Mouse (Mus musculus) CH12F3 (cell line): Measurements from ENCODE around the gene Casc3.
"Not testable (repeated sequence)": the region's sequence is repeated elsewhere in the genome, so short reads cannot be mapped to it uniquely, and the experiment has no call there.

Experiments
- in situ Hi-C: fragments of 300-500 bp; cut with MboI; formaldehyde crosslinking; loops from 2 replicates; pipeline ENCODE4 v1.14.3; 2020; ENCODE audit warnings: low sequenced_read_pairs

The Casc3 gene

GRCm38 (mm10) chr11:98788550-98789218 lies 16.0 kb upstream of the Casc3 start:
- in situ Hi-C loops: loop anchor here (10.0 kb wide), 1 partner anchor 64 kb away; the partner anchor contains the start of gene Med24

DNA sequence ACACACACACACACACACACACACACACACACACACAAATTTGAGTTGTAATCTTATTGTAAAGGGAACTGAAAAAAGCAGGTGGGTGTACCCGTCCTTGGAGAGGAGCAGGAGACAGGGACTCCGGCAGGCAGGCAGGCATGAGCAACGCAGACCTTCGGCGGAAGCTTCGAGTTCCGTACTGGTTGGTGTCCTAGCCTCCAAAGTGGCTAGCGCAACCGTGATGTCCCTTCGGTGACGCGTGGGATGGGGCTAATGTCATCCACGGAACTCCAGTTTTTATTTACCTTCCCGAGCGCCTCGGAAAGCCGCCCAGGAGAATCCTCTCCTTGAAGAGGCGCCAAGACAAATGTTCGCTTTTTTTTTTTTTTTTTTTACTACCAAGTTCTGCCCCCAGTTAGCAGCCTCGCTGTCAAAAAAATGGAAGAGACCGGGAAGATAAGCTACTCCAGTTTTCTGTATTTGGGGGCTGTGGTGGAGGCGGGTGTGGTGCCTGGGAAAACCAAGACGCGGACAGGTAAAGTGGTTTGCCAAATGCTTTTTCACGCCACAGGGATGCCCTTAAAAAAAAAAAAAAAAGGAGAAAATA lies 15.4 kb upstream of the Casc3 start:
- in situ Hi-C loops: loop anchor here (10.0 kb wide), 1 partner anchor 65 kb away; the partner anchor contains the start of gene Med24

- in situ Hi-C loops: loop anchor here (10.0 kb wide), 1 partner anchor 65 kb away; the partner anchor contains the start of gene Med24
Measured at GRCm38 (mm10) chr11:98789824-98790223, 14.9 kb upstream of the Casc3 start.

GRCm38 (mm10) chr11:98790631-98791205 lies 14.0 kb upstream of the Casc3 start:
- in situ Hi-C loops: no loop called here

GRCm38 (mm10) chr11:98791448-98791847 lies 13.3 kb upstream of the Casc3 start:
- in situ Hi-C loops: no loop called here

- in situ Hi-C loops: no loop called here
Measured at GRCm38 (mm10) chr11:98792081-98792480, 12.6 kb upstream of the Casc3 start.

DNA sequence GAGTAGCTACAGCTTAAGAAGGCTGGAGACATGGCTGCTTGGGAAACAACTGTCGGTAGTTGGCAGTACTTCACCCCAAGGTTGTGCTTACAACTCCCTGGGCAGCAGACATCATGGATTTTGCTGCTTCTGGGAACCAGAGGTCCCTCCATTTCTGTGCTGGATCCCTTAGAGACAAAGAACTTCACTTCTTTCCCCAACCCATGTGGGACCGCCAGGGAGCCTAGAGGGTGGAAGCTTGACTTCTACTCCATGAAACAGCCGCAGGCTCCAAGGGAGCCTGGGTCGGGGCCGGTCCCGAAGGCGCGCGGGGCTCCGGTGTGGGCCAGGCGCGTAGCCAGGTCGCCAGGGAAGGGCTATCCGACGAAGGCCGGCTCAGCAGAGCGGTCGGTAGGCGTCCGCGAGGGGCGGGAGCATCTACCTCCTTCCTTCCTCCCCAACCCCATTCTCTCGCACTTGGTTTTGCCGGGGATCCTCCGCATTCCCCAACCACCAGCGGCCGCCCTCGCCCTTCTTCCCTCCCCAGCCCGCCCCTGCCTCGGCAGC lies 10.2 kb upstream of the Casc3 start:
- in situ Hi-C loops: no loop called here

- in situ Hi-C loops: no loop called here
Measured at GRCm38 (mm10) chr11:98795015-98795713, 9.5 kb upstream of the Casc3 start, which contains the start of gene Msl1. Gene Msl1, plus strand, starts transcription at chr11:98795516.

GRCm38 (mm10) chr11:98795714-98796514 lies 8.8 kb upstream of the Casc3 start:
- in situ Hi-C loops: no loop called here

DNA sequence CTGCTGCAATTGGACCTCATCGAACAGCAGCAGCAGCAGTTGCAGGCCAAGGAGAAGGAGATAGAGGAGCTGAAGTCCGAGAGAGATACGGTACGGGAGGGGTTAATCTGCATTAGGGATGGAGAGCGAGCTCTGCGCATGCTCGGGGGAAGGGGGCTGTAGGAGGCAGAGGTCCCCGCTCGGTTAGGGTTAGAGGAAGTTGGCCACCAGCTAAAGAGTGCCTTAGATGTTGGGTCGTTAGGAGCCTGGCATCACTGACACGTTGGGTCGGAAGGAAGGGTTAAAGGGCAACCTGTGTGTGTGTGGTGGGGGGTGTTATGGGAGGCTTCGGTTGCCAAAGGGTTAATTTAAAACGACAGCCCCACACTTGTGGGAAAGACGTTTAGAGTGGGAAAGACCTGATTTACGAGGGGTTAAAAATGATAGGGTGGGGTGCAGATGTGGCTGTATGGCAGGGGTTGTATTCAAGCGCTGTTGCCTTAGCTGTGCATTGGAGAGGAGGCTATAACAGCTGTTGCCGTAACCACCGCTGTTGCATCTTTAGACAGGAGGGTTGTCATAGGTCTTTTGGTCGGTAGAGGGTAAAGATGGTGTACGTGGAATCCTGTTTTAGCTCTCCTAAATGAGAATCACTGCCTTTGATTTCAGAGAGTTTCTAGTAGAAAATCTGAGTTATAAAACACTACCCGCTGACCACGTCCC lies 8.0 kb upstream of the Casc3 start:
- in situ Hi-C loops: no loop called here

DNA sequence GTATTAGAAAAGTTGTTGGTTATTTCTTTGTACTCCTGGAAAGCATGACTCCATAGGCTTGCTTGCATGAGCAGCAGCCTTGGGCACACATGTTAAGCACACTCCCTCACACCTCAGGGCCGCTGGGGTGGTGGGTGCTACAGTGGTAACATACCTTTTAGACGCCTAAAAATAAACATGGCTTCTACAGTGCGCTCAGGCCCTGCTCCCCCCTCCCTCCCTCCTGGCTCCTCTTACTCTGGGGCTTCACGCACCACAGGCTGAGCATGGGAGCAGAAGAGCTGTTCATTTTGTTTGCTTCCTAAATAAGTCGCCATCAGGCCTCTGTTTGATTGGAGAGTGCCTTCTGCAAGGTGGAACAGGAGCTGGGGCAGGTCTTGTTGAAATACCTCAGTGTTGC lies 7.4 kb upstream of the Casc3 start:
- in situ Hi-C loops: no loop called here

DNA sequence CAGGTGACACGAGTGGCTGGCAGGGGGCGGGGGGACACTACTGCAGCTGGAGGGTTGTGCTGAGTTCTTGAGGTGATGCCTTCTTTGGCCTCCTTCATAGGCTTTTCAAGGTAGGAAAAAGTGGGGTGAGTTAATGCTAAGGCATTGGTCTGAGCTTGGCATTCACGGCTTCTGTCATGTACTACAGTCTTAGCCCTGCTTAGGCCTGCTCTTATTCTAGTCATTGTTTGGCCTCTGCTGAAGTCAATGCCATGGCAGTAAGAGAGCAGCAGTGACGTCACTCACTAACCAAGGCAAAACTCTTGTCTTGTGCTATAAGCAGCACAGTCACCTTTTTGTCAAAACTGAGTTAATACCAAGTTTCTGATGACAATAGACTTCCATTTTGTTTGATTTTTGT lies 6.8 kb upstream of the Casc3 start:
- in situ Hi-C loops: no loop called here

- in situ Hi-C loops: no loop called here
Measured at GRCm38 (mm10) chr11:98808417-98808816, 3.7 kb downstream of the Casc3 start.

DNA sequence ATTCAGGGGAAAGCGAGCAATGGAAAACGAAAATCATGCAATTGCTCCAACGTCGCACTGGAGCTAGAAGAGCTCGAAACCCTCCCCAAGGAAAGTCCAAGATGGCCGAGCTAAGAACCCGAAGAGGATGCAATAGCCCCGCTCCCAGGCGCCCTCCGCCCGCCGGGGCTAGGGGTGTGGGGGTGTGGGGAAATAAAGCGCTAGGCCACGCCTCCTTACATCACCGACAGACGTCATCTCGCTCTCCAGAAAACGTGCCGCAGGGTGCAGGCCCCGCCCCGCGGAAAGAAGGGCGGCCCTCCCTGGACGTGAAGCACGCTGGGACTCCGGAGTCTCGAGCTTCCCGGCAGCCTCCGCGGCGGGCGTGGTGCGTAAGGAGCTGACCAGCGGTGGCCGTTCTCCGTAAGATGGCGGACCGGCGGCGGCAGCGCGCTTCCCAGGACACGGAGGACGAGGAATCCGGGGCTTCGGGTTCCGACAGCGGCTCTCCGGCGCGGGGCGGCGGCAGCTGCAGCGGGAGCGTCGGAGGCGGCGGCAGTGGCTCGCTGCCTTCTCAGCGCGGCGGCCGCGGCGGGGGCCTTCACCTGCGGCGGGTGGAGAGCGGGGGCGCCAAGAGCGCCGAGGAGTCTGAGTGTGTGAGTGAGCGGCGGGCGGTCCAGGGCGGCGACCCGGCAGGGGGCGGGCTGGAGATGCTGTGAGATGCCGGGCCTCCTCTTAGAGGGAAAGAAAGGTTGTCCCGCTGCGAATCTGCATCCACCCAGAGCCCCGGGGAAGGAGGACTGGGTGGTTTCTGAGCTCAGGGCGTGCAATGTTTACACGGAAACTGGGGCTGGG lies 5.0 kb downstream of the Casc3 start:
- in situ Hi-C loops: no loop called here

- in situ Hi-C loops: no loop called here
Measured at GRCm38 (mm10) chr11:98810686-98811085, 6.0 kb downstream of the Casc3 start.

GRCm38 (mm10) chr11:98816706-98817239 lies 12.1 kb downstream of the Casc3 start:
- in situ Hi-C loops: no loop called here

DNA sequence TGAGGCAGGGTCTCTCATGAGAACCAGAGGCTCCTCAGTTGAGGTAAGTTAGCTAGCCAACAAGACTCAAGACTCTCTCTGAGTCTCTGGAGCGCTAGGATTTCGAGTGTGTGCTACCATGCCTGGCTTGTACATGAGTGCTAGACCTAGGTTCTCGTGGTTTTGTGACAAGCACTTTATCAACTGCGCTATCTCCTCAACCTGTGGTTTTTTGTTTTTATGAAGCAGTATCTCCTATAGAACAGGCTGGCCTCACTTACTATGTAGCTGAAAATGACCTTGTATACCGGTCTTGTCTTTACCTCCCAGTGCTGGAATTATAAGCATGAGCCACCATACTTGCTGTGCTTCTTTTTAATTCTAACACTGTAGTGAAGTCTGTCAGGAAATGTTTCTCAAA lies 16.3 kb downstream of the Casc3 start:
- in situ Hi-C loops: no loop called here

DNA sequence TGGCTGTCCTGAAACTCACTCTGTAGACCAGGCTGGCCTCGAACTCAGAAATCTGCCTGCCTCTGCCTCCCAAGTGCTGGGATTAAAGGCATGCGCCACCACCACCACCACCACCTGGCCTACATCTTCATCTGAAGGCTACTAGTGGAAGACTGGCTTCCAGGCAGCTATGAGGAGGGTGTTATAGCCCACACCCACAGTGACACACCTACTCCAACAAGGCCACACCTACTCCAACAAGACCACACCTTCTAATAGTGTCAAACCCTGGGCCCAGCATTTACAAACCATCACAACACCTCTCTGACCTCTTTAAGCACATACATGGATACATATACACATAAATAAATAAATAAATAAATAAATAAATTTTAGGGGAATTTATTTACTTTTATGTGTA lies 21.4 kb downstream of the Casc3 start:
- in situ Hi-C loops: not testable (repeated sequence)

DNA sequence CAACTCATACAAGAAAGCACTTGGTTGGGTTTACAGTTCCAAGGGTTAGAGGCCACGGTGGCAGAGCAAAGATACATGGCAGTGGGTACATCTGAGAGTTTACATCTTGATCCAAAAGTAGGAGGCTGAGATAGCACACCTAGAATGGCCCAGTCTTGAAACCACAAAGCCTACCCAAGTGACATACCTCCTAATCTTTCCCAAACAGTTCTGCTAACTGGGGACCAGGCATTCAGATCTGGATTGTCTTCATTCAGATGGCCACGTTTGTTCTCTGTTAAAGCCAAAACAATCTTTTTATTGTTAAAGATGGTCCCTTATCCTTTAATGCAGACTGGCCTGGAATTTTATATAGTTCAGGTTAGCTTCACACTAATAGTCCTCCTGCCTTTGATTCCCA lies 23.2 kb downstream of the Casc3 start:
- in situ Hi-C loops: no loop called here
